Mouse (Mus musculus) thymus, adult 2 months (tissue): ENCODE data around the gene Sapcd1. TPM values are rescaled to one million over a fixed set of nuclear protein-coding genes. Genes with fewer than 3 reads are reported as not detected.

Experiments
- DNase-seq: peaks from one replicate; pipeline ENCODE4 v3.0.0; 2021
- H3K27ac ChIP-seq: fragments of 200-500 bp; 2 replicates; pipeline ENCODE4 v1.5.1; 2012; ENCODE audit warnings: low read length, control low read depth; ENCODE audit not compliant: control insufficient read depth, insufficient read depth
- H3K27me3 ChIP-seq: fragments of 200-500 bp; 2 replicates; pipeline ENCODE4 v1.6.1; 2012; ENCODE audit warnings: mild to moderate bottlenecking, low read length, moderate library complexity, mixed read lengths; ENCODE audit not compliant: control insufficient read depth, insufficient read depth
- H3K36me3 ChIP-seq: fragments of 200-500 bp; 2 replicates; pipeline ENCODE4 v1.6.1; 2012; ENCODE audit warnings: mild to moderate bottlenecking, low read length, moderate library complexity; ENCODE audit not compliant: control insufficient read depth, insufficient read depth
- H3K4me1 ChIP-seq: fragments of 200-500 bp; replicated peaks from 2 replicates; pipeline ENCODE4 v1.6.1; 2012; ENCODE audit warnings: low read length; ENCODE audit not compliant: control insufficient read depth, insufficient read depth
- H3K4me3 ChIP-seq: fragments of 200-500 bp; 2 replicates; pipeline ENCODE4 v1.5.1; 2012; ENCODE audit warnings: mild to moderate bottlenecking, low read length, control low read depth, moderate library complexity; ENCODE audit not compliant: control insufficient read depth, insufficient read depth
- CTCF ChIP-seq: fragments of 200-500 bp; IDR thresholded peaks from 2 replicates; pipeline ENCODE4 v1.5.1; 2012; ENCODE audit warnings: mild to moderate bottlenecking, control low read depth, low read length, moderate library complexity, borderline replicate concordance; ENCODE audit not compliant: control insufficient read depth, poor library complexity, insufficient read depth; ENCODE audit errors: extremely low read depth
- POLR2A ChIP-seq: fragments of 200-500 bp; IDR thresholded peaks from 2 replicates; pipeline ENCODE4 v1.6.1; 2012; ENCODE audit warnings: mild to moderate bottlenecking, low read length, control low read depth, moderate library complexity; ENCODE audit not compliant: control insufficient read depth, poor library complexity, insufficient read depth; ENCODE audit errors: extremely low read depth
- WGBS: fragments of 180-500 bp; shearing (Covaris S2); methylation state at CpG from one replicate; pipeline ENCODE4 v1.1.7; 2018; 5-methylcytosine and 5-hydroxymethylcytosine counted together
- polyA plus RNA-seq: library from polyadenylated mRNA; depleted of rRNA; stranded (reverse); fragments of >200 nt; gene quantifications from 2 replicates; pipeline ENCODE4 v1.2.3, GENCODE M21; 2012; rRNA removed

Gene Sapcd1
- 12.3 and 18.3 TPM in 2 replicates for polyA plus RNA-seq

- TF ChIP-seq POLR2A (no peak), CTCF (no peak)
- DNase-seq = no peak
- Histone ChIP-seq H3K4me1 (peaks cover 38% of the 10 kb centered on the region), H3K27ac (no peak within 1 kb of the TSS), H3K36me3 (no peaks in the 10 kb centered on the region), H3K27me3 (no peaks in the 10 kb centered on the region), H3K4me3 (no peak within 1 kb of the TSS)
- WGBS = 35% methylated on average over 13 of the region's 13 CpGs
Observed at GRCm38 (mm10) chr17:35027277-35028068, at the start of gene Sapcd1. Sapcd1 (minus strand) TSS chr17:35028016.

- no peak for DNase-seq
- TF ChIP-seq CTCF (no peak), POLR2A (no peak)
- 17% methylated on average over 2 of the region's 2 CpGs for WGBS
- Histone ChIP-seq H3K36me3 (no peaks in the 10 kb centered on the region), H3K27ac (no peak overlapping the region), H3K4me1 (peaks cover 26% of the 10 kb centered on the region), H3K27me3 (no peaks in the 10 kb centered on the region; the same call in 1 of the 2 replicates), H3K4me3 (no peak overlapping the region)
Observed at GRCm38 (mm10) chr17:35077285-35077684, 49.5 kb upstream of the Sapcd1 start.

GRCm38 (mm10) chr17:35076507-35077176, 48.8 kb upstream of the Sapcd1 start, which contains the start of gene Ly6g6e:
Ly6g6e (plus strand) TSS chr17:35076902.
- peaks cover 30% of the 10 kb centered on the region for H3K4me1 ChIP-seq
- no peak for DNase-seq
- TF ChIP-seq CTCF = no peak
- no peak for TF ChIP-seq POLR2A
- no peak within 1 kb of the TSS for H3K27ac ChIP-seq
- 63% methylated on average over 10 of the region's 10 CpGs for WGBS
- no peak within 1 kb of the TSS for H3K4me3 ChIP-seq
- H3K27me3 ChIP-seq = no peaks in the 10 kb centered on the region; the same call in 1 of the 2 replicates
- no peaks in the 10 kb centered on the region for H3K36me3 ChIP-seq

GRCm38 (mm10) chr17:35074097-35074496, 46.3 kb upstream of the Sapcd1 start:
- WGBS = 8% methylated on average over 17 of the region's 17 CpGs
- Histone ChIP-seq H3K36me3 (no peaks in the 10 kb centered on the region), H3K27me3 (no peaks in the 10 kb centered on the region; the same call in 1 of the 2 replicates), H3K4me1 (peaks cover 43% of the 10 kb centered on the region), H3K4me3 (no peak overlapping the region), H3K27ac (no peak overlapping the region)
- DNase-seq = peak; percentile 25
- TF ChIP-seq CTCF (no peak), POLR2A (no peak)

GRCm38 (mm10) chr17:35071454-35071853, 43.6 kb upstream of the Sapcd1 start:
- no peaks in the 10 kb centered on the region for H3K36me3 ChIP-seq
- H3K27ac ChIP-seq = no peak overlapping the region; the same call in 1 of the 2 replicates
- no peaks in the 10 kb centered on the region; the same call in 1 of the 2 replicates for H3K27me3 ChIP-seq
- H3K4me3 ChIP-seq = no peak overlapping the region
- no peak for TF ChIP-seq POLR2A
- WGBS = 91% methylated on average over 9 of the region's 9 CpGs
- peaks cover 32% of the 10 kb centered on the region for H3K4me1 ChIP-seq
- no peak for DNase-seq

- no peak for TF ChIP-seq CTCF
- no peak for TF ChIP-seq POLR2A
- Histone ChIP-seq H3K36me3 (no peaks in the 10 kb centered on the region), H3K4me3 (no peak overlapping the region), H3K27ac (peak overlapping the region; percentile 93), H3K4me1 (peaks cover 32% of the 10 kb centered on the region), H3K27me3 (peaks cover 5% of the 10 kb centered on the region; the same call in 1 of the 2 replicates)
- 43% methylated on average over 6 of the region's 6 CpGs for WGBS
- peak; percentile 67 for DNase-seq
Observed at GRCm38 (mm10) chr17:35070556-35071229, 42.9 kb upstream of the Sapcd1 start.
